Mouse (Mus musculus) intestine, postnatal 0 days (tissue): ENCODE measurements at regions not wholly inside any gene's neighbourhood (a gene's known extent, or its start where the extent isn't known, plus 50 kb on each side); places are given as distances from the start of the nearest gene placed in this dataset.

Source experiments
- ATAC-seq: fragments of 200-750 bp; cut with Nextera tagmentation; 2 replicates; pipeline ENCODE4 v1.8.0; 2017; ENCODE audit warnings: mild to moderate bottlenecking, moderate TSS enrichment, moderate library complexity
- H3K27ac ChIP-seq: fragments of 300-500 bp; sonication (generic); 2 replicates; pipeline ENCODE4 v1.5.1; 2014; ENCODE audit warnings: mild to moderate bottlenecking, low read depth, low read length, moderate library complexity
- H3K27me3 ChIP-seq: fragments of 300-500 bp; sonication (generic); replicated peaks from 2 replicates; pipeline ENCODE4 v1.6.1; 2014; ENCODE audit warnings: low read length, mixed read lengths; ENCODE audit not compliant: control insufficient read depth, insufficient read depth
- H3K36me3 ChIP-seq: fragments of 300-500 bp; sonication (generic); 2 replicates; pipeline ENCODE4 v1.6.1; 2014; ENCODE audit warnings: mild to moderate bottlenecking, moderate library complexity; ENCODE audit not compliant: control insufficient read depth, insufficient read depth
- H3K4me1 ChIP-seq: fragments of 300-500 bp; sonication (generic); replicated peaks from 2 replicates; pipeline ENCODE4 v1.6.1; 2014; ENCODE audit warnings: antibody characterized with exemption, low read length, mixed read lengths; ENCODE audit not compliant: control insufficient read depth, insufficient read depth
- H3K4me2 ChIP-seq: fragments of 300-500 bp; sonication (generic); replicated peaks from 2 replicates; pipeline ENCODE4 v1.6.1; 2014; ENCODE audit warnings: low read depth, mild to moderate bottlenecking, moderate library complexity
- H3K4me3 ChIP-seq: fragments of 300-500 bp; sonication (generic); 2 replicates; pipeline ENCODE4 v1.5.1; 2014; ENCODE audit warnings: low read depth, low read length
- H3K9ac ChIP-seq: fragments of 300-500 bp; sonication (generic); 2 replicates; pipeline ENCODE4 v1.6.1; 2014; ENCODE audit warnings: mild to moderate bottlenecking, low read depth, low read length
- H3K9me3 ChIP-seq: fragments of 300-500 bp; sonication (generic); 2 replicates; pipeline ENCODE4 v1.6.1; 2016; ENCODE audit warnings: mixed run types; ENCODE audit not compliant: control insufficient read depth
- CTCF ChIP-seq: sonication (generic); IDR thresholded peaks from 2 replicates; pipeline ENCODE4 v1.5.1; 2016; ENCODE audit warnings: low read depth, mild to moderate bottlenecking, control low read depth, antibody characterized with exemption, moderate library complexity
- WGBS: fragments of 180-500 bp; shearing (Covaris S2); extraction: QIAGEN DNeasy Blood & Tissue Kit; methylation state at CpG from one replicate; pipeline ENCODE4 v1.1.7; 2014; 5-methylcytosine and 5-hydroxymethylcytosine counted together

- 75% methylated on average over 3 of the region's 3 CpGs for WGBS
- H3K4me3 ChIP-seq, result no peak overlapping the region
- no peaks in the 10 kb centered on the region for H3K27me3 ChIP-seq
- H3K4me2 ChIP-seq, result no peak overlapping the region
- no peak overlapping the region for H3K27ac ChIP-seq
- no peaks in the 10 kb centered on the region for H3K4me1 ChIP-seq
- ATAC-seq, result no peak
- H3K36me3 ChIP-seq, result no peaks in the 10 kb centered on the region
- no peaks in the 10 kb centered on the region for H3K9me3 ChIP-seq
- TF ChIP-seq CTCF, result no peak
- no peak overlapping the region for H3K9ac ChIP-seq
These were observed 420.5 kb downstream of the Mdfic start for GRCm38 (mm10) chr6:16141009-16141408.

GRCm38 (mm10) chr6:16144538-16144937 is 424.1 kb downstream of the Mdfic start:
- Histone ChIP-seq H3K27me3 (no peaks in the 10 kb centered on the region), H3K27ac (no peak overlapping the region), H3K4me3 (no peak overlapping the region), H3K9me3 (no peaks in the 10 kb centered on the region), H3K36me3 (no peaks in the 10 kb centered on the region), H3K9ac (no peak overlapping the region), H3K4me1 (no peaks in the 10 kb centered on the region), H3K4me2 (no peak overlapping the region)
- ATAC-seq, result no peak
- no peak for TF ChIP-seq CTCF
- 49% methylated on average over 6 of the region's 6 CpGs for WGBS

DNA sequence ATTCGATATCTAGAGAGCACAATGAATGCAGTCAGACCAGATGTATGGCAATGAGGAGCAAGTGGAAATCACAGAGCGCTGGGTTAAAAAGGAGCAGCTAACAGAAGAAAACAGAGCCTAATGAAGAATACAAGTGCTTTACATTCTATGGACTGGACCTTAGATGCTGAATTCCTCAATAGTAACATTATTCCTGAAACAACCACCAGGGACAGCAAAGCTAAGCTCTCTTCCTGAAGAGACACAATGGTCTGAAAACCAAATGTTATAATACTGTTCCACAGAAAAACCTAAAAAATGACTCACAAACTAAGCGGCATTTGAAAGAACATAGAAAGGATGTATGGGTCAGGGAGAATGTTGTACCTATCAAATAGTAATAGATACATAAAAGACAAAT is 430.1 kb downstream of the Mdfic start:
- no peaks in the 10 kb centered on the region for H3K36me3 ChIP-seq
- H3K27me3 ChIP-seq, result no peaks in the 10 kb centered on the region
- no peak overlapping the region for H3K4me2 ChIP-seq
- 87% methylated on average over 3 of the region's 3 CpGs for WGBS
- no peak overlapping the region for H3K27ac ChIP-seq
- H3K4me3 ChIP-seq, result no peak overlapping the region
- no peak for ATAC-seq
- peak; percentile 44 for TF ChIP-seq CTCF
- H3K9ac ChIP-seq, result no peak overlapping the region
- no peaks in the 10 kb centered on the region for H3K9me3 ChIP-seq
- no peaks in the 10 kb centered on the region for H3K4me1 ChIP-seq

DNA sequence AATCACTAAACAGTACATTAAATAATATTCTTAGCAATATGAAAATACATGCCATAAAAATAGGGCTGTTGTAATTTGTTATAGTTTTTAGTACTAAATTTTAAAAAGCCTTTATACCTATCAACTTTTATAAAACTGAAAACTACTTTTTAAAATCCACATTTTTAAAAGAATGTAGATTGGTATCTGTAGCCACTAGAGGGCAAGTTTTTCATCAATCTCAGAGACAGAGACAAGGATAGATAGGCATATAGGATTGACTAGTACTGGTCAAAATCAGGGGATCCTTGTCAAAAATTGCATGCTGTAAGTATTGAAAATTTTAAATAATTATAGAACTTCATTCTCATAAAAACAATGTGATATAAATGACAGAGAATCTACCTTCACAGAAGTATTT is 431.0 kb downstream of the Mdfic start:
- Histone ChIP-seq H3K27ac (no peak overlapping the region), H3K36me3 (no peaks in the 10 kb centered on the region), H3K4me3 (no peak overlapping the region), H3K9me3 (no peaks in the 10 kb centered on the region), H3K9ac (no peak overlapping the region), H3K4me1 (no peaks in the 10 kb centered on the region), H3K27me3 (no peaks in the 10 kb centered on the region), H3K4me2 (no peak overlapping the region)
- ATAC-seq, result no peak
- TF ChIP-seq CTCF, result no peak

DNA sequence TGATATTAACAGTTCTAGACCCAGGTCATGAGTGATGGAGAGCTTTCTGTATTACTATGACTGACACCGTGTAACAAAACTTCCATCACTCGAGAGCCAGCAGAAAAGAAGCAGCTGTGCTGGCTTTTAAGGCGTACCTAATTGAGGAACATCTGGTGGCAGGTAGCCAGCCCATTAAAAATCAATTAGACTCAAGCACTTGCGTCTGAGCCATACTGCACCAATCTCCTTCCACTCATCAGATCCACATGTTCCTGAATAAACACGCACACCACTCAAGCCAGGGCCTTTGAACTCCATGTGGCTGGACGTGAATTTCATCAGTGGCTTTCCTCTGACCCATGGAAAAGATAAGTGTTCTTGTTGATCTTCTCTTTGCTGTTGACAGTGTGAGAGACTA is 432.2 kb downstream of the Mdfic start:
- no peak for ATAC-seq
- no peak overlapping the region for H3K9ac ChIP-seq
- H3K4me1 ChIP-seq, result no peaks in the 10 kb centered on the region
- no peaks in the 10 kb centered on the region for H3K9me3 ChIP-seq
- 68% methylated on average over 6 of the region's 6 CpGs for WGBS
- no peak overlapping the region for H3K4me3 ChIP-seq
- no peaks in the 10 kb centered on the region for H3K36me3 ChIP-seq
- TF ChIP-seq CTCF, result no peak
- H3K27ac ChIP-seq, result no peak overlapping the region
- H3K4me2 ChIP-seq, result no peak overlapping the region
- no peaks in the 10 kb centered on the region for H3K27me3 ChIP-seq

DNA sequence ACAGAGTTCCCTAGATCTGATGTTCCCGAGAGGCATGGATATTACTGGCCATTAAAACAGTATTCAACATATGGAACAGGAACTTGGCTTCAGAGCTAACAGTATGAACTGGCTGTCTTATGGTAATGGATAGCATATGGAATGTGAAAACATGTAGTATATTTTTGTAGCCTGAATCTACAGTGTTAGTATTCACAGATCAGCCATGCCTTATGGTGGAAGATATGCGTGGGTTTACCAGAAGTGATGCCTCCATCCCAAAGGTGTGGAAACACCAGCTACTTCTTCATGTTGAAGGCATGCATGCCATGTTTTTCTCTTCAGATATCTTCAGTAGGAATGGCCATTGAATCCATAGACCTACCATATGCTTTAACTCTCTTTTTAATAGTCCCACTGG is 444.6 kb downstream of the Mdfic start:
- Histone ChIP-seq H3K4me1 (no peaks in the 10 kb centered on the region), H3K36me3 (no peaks in the 10 kb centered on the region), H3K27ac (no peak overlapping the region), H3K4me3 (no peak overlapping the region), H3K4me2 (no peak overlapping the region), H3K9me3 (no peaks in the 10 kb centered on the region), H3K27me3 (no peaks in the 10 kb centered on the region), H3K9ac (no peak overlapping the region)
- TF ChIP-seq CTCF, result no peak
- WGBS, result 92% methylated on average over 2 of the region's 2 CpGs
- ATAC-seq, result no peak

DNA sequence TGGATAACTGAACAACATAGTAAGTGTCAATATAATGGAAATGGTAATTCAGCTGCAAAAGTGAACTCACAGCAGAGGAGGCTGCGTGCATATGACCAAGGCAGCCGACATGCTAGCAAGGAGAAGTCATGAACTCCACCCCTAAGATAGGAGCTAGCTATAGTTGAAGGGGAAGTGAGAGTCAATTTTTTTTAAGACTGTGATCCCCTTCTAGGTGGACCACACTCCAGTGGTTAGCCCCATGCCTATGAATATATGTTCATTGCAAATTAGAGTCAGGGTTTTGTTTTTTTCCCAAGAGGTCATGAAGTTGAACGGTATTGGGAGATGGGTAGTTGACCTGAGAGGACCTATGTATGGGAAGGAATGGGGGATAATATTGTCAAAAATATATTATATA is 451.4 kb downstream of the Mdfic start:
- no peak for TF ChIP-seq CTCF
- no peaks in the 10 kb centered on the region for H3K36me3 ChIP-seq
- no peak overlapping the region for H3K9ac ChIP-seq
- H3K4me2 ChIP-seq, result no peak overlapping the region
- no peak overlapping the region for H3K4me3 ChIP-seq
- H3K9me3 ChIP-seq, result no peaks in the 10 kb centered on the region
- no peak overlapping the region for H3K27ac ChIP-seq
- ATAC-seq, result no peak
- no peaks in the 10 kb centered on the region for H3K27me3 ChIP-seq
- WGBS, result 93% methylated on average over 3 of the region's 3 CpGs
- H3K4me1 ChIP-seq, result no peaks in the 10 kb centered on the region
